Mouse (Mus musculus) adrenal gland, adult 10 weeks (tissue): ENCODE measurements around the gene Trmt61a. TPM values are rescaled to one million over a fixed set of nuclear protein-coding genes. Genes with fewer than 3 reads are reported as not detected.

Source experiments
- polyA plus RNA-seq: library from polyadenylated mRNA; stranded (reverse); fragments of 350-450 nt; fragmentation: Illumina TruSeq; extraction: RNeasy Lipid Tissue Mini Kit (QIAGEN cat#74804); gene quantifications from one replicate; pipeline ENCODE4 v1.2.3, GENCODE M21; 2014; ENCODE audit warnings: low read depth, low replicate concordance

Gene Trmt61a
- not detected for polyA plus RNA-seq

GRCm38 (mm10) chr12:111677882-111678669 lies at the start of gene Trmt61a:
Gene Trmt61a (plus strand): TSS chr12:111678105.

GRCm38 (mm10) chr12:111672176-111672575 lies 5.7 kb upstream of the Trmt61a start, which contains the start of gene Ckb:
Gene Ckb (minus strand): TSS chr12:111672338.

GRCm38 (mm10) chr12:111713004-111713651 lies 35.2 kb downstream of the Trmt61a start, which contains the start of the genes Bag5 and Apopt1:
Gene Bag5 (minus strand): TSS chr12:111713257.
Gene Apopt1 (plus strand): TSS chr12:111713261.

Other genes with a start within 250 kb of the Trmt61a start
- 2.9 TPM for gene Tnfaip2, start 235.6 kb upstream of the Trmt61a start, polyA plus RNA-seq
- not detected for gene Gm266, start 192.3 kb upstream of the Trmt61a start, polyA plus RNA-seq
- 976 TPM for gene Eif5, start 140.1 kb upstream of the Trmt61a start, polyA plus RNA-seq
- 266 TPM for gene Mark3, start 103.6 kb upstream of the Trmt61a start, polyA plus RNA-seq
- 0.58 TPM for gene Ckb, start 5.8 kb upstream of the Trmt61a start, polyA plus RNA-seq
- 37.5 TPM for gene Bag5, start 35.2 kb downstream of the Trmt61a start, polyA plus RNA-seq
- 45.3 TPM for gene Apopt1, start 35.2 kb downstream of the Trmt61a start, polyA plus RNA-seq
- gene Klc1, start 80.7 kb downstream of the Trmt61a start, polyA plus RNA-seq: 5.1 TPM
- 1.6 TPM for gene Xrcc3, start 135.8 kb downstream of the Trmt61a start, polyA plus RNA-seq
- gene Zfyve21, start 136.1 kb downstream of the Trmt61a start, polyA plus RNA-seq: 23.0 TPM
- 3.4 TPM for gene Ppp1r13b, start 230.0 kb downstream of the Trmt61a start, polyA plus RNA-seq